In genomic region chr11:120148201-120148855, GRCm38 (mm10) we compare ENCODE assay signal across 24 mouse cellular contexts. TPM values are rescaled to one million over a fixed set of nuclear protein-coding genes. Genes with fewer than 3 reads are reported as not detected.
DNase-seq lines count a peak whose midpoint lies in the region; ATAC-seq and TF ChIP-seq lines count a peak whose summit lies in the region.
"Had no signal": no experiment of that assay in that cellular context is flagged by ENCODE, and none has a peak within 500 bp of the region (broad histone marks: within the 10 kb centered on the region; RNA-seq: fewer than 3 reads in every experiment).

No protein-coding gene starts in this region.

- no peaks in the 10 kb centered on the region for H3K36me3 ChIP-seq in lung, postnatal 0 days (ENCODE audit: insufficient read depth, low read length)

- no peak for ATAC-seq in lung, postnatal 0 days
- ATAC-seq: activated CD4-positive, CD25-positive, alpha-beta regulatory T cell, adult 4 months; CD4-positive, CD25-positive, alpha-beta regulatory T cell, adult 4 months; forebrain, embryonic 14.5 days; hindbrain, embryonic 16.5 days had no signal

- no peaks in the 10 kb centered on the region for H3K9me3 ChIP-seq in lung, postnatal 0 days (ENCODE audit: low read length)
- H3K9me3 ChIP-seq: embryonic facial prominence, embryonic 15.5 days; forebrain, embryonic 10.5 days; heart, embryonic 10.5 days; hindbrain, embryonic 12.5 days had no signal

- DNase-seq in kidney, adult 11 months = peak; percentile 70
- no peak for DNase-seq in kidney, postnatal 4 days
- DNase-seq in kidney, adult 9 months = peak; percentile 84
- peak; percentile 51 for DNase-seq in kidney, postnatal 10 days
- no peak for DNase-seq in lung, postnatal 0 days (ENCODE audit: low spot score)
- DNase-seq in c-Kit-positive CD71-positive TER-119-positive erythroid progenitor cells, embryonic 14.5 days (ENCODE audit: low spot score) = no peak
- no peak for DNase-seq in gastrocnemius, postnatal 36 days
- DNase-seq: adrenal gland, postnatal 14 days; B cell, adult 2 months; cerebellum, adult 18-20 months; cerebellum, postnatal 14 days; embryo, embryonic 11 days; gastrocnemius, adult 2 months; heart, adult 18-20 months; heart, postnatal 10 days; heart, postnatal 4 days had no signal

- no peak overlapping the region for H3K4me2 ChIP-seq in lung, postnatal 0 days (replicated peaks; ENCODE audit: low read depth, low read length)
- H3K4me2 ChIP-seq: embryonic facial prominence, embryonic 15.5 days had no signal

- H3K4me1 ChIP-seq in lung, postnatal 0 days (ENCODE audit: insufficient read depth, low read depth, low read length) = peaks cover 11% of the 10 kb centered on the region; the same call in 1 of the 2 replicates

- 80% methylated on average over 8 of the region's 8 CpGs for WGBS in lung, postnatal 0 days

- no peak for TF ChIP-seq CTCF in lung, postnatal 0 days (IDR thresholded peaks at IDR 0.05)

- no peak overlapping the region for H3K27ac ChIP-seq in lung, postnatal 0 days (ENCODE audit: low read length)
- H3K27ac ChIP-seq: embryonic facial prominence, embryonic 15.5 days; forebrain, embryonic 10.5 days; gastrocnemius, adult 2 months; hindbrain, embryonic 12.5 days had no signal

- no peak overlapping the region for H3K4me3 ChIP-seq in lung, postnatal 0 days (ENCODE audit: low read depth, low read length)
- H3K4me3 ChIP-seq: embryonic facial prominence, embryonic 15.5 days; gastrocnemius, adult 2 months; heart, embryonic 10.5 days; hindbrain, embryonic 12.5 days had no signal

- no peak overlapping the region for H3K9ac ChIP-seq in lung, postnatal 0 days (replicated peaks; ENCODE audit: low read depth)
- H3K9ac ChIP-seq: embryonic facial prominence, embryonic 15.5 days; hindbrain, embryonic 12.5 days had no signal

- no peak for TF ChIP-seq EP300 in lung, postnatal 0 days (IDR thresholded peaks at IDR 0.05)

- no peaks in the 10 kb centered on the region for H3K27me3 ChIP-seq in lung, postnatal 0 days (replicated peaks; ENCODE audit: insufficient read depth, low read length)
- H3K27me3 ChIP-seq: embryonic facial prominence, embryonic 15.5 days; hindbrain, embryonic 12.5 days had no signal

- intact Hi-C loops in gastrocnemius, postnatal 36 days (cut with DNase I) = no loop called here

RNA-seq across cellular contexts. Expression of gene Slc38a10, which starts 2.8 kb away (rescaled TPM):
- polyA plus RNA-seq in lung, postnatal 0 days (2015; fragmentation: Nextera tagmentation; extraction: Ambion mirVana) = 66.6 and 69.4 TPM in 2 replicates
- 10 to 100 TPM; 43.0 to 43.4 TPM for total RNA-seq in gastrocnemius, postnatal 36 days (2021)

RNA-seq across cellular contexts. Expression of gene Ndufaf8, which starts 49.6 kb away (rescaled TPM):
- 69.6 and 76.9 TPM in 2 replicates for polyA plus RNA-seq in lung, postnatal 0 days (2015; fragmentation: Nextera tagmentation; extraction: Ambion mirVana)
- 10 to 100 TPM; 32.1 to 32.9 TPM for total RNA-seq in gastrocnemius, postnatal 36 days (2021)

RNA-seq across cellular contexts. Expression of gene Tepsin, which starts 49.8 kb away (rescaled TPM):
- polyA plus RNA-seq in lung, postnatal 0 days (2015; fragmentation: Nextera tagmentation; extraction: Ambion mirVana) = 8.2 TPM in 2 replicates
- 1 to 10 TPM; 4.2 to 5.6 TPM for total RNA-seq in gastrocnemius, postnatal 36 days (2021)

Comparison
In these comparisons a context has a peak if more than half of its experiments do, and no peak if none do; other contexts are left out.
1. DNase-seq: peak in kidney, adult 11 months (single experiment), kidney, adult 9 months (single experiment) and kidney, postnatal 10 days (single experiment); none in kidney, postnatal 4 days (0 of 2), lung, postnatal 0 days (single experiment), c-Kit-positive CD71-positive TER-119-positive erythroid progenitor cells, embryonic 14.5 days (single experiment) and gastrocnemius, postnatal 36 days (0 of 2).